Mouse (Mus musculus) ES-Bruce4 (cell line): ENCODE measurements at regions not wholly inside any gene's neighbourhood (a gene's known extent, or its start where the extent isn't known, plus 50 kb on each side); places are given as distances from the start of the nearest gene placed in this dataset.

Experiments
- CTCF ChIP-seq: IDR thresholded peaks from one replicate; pipeline ENCODE4 v1.8.1; 2011; ENCODE audit warnings: low read depth, low read length
- EP300 ChIP-seq: IDR thresholded peaks from 2 replicates; pipeline ENCODE4 v1.6.1; 2011; ENCODE audit warnings: low read depth, low read length; ENCODE audit not compliant: insufficient read depth
- POLR2A ChIP-seq: IDR thresholded peaks from one replicate; pipeline ENCODE4 v1.8.1; 2011; ENCODE audit warnings: low read length; ENCODE audit not compliant: insufficient read depth

DNA sequence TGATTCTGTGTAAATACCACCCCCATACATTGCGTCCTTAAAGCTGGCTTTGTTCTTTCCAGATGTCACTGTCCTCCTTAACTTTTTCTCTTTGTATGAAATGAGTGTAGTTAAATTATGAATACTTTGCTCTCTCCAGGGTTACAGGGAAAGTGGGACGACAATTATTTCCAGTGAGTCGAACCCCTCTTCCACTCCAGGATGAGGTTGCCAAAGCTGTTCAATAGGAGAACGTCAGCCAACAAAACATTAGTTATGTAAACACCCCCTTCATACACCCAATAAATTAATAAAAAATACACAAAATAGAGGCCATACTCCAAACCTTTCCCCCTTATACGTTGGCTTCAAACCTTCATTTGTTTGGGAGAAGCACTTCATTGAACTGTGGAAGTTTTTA, 335.8 kb downstream of the Ptprc start:
- no peak for TF ChIP-seq POLR2A
- TF ChIP-seq CTCF: no peak
- TF ChIP-seq EP300: no peak
